Mouse (Mus musculus): ENCODE results near the gene Pnkd.
A peak's percentile ranks its signal among the peaks of the same experiment; 100 is the strongest.

Pnkd gene

GRCm38 (mm10) chr1:74390924-74391748 lies 106.4 kb downstream of the Pnkd start, which contains the start of gene Ctdsp1:
Ctdsp1 (plus strand) TSS chr1:74391509.
- DNase-seq = peak; percentile 95 to 97

- DNase-seq = peak; percentile 50 to 72
These were observed 107.2 kb downstream of the Pnkd start for GRCm38 (mm10) chr1:74391844-74392441.

GRCm38 (mm10) chr1:74392446-74392994 lies 107.8 kb downstream of the Pnkd start:
- DNase-seq = peak in 1 of 2 experiments; percentile 28

GRCm38 (mm10) chr1:74393010-74393409 lies 108.3 kb downstream of the Pnkd start:
- peak in 1 of 2 experiments; percentile 34 for DNase-seq

- DNase-seq = peak in 1 of 2 experiments; percentile 11
These were observed 109.0 kb downstream of the Pnkd start for GRCm38 (mm10) chr1:74393697-74394096.

GRCm38 (mm10) chr1:74394311-74394710 lies 109.6 kb downstream of the Pnkd start:
- DNase-seq = no peak

- DNase-seq = no peak
These were observed 110.1 kb downstream of the Pnkd start for GRCm38 (mm10) chr1:74394858-74395257.

- DNase-seq = peak in 1 of 2 experiments; percentile 11
These were observed 110.6 kb downstream of the Pnkd start for GRCm38 (mm10) chr1:74395290-74395689.

GRCm38 (mm10) chr1:74396456-74397222 lies 111.9 kb downstream of the Pnkd start:
- DNase-seq = peak in 1 of 2 experiments; percentile 21

GRCm38 (mm10) chr1:74397268-74397918 lies 112.7 kb downstream of the Pnkd start:
- DNase-seq = peak; percentile 95 to 96

GRCm38 (mm10) chr1:74397919-74398451 lies 113.3 kb downstream of the Pnkd start:
- peak; percentile 75 to 80 for DNase-seq

- no peak for DNase-seq
These were observed 115.8 kb downstream of the Pnkd start for GRCm38 (mm10) chr1:74400531-74400930.

- DNase-seq = no peak
These were observed 116.4 kb downstream of the Pnkd start for GRCm38 (mm10) chr1:74401015-74401702.
